Mouse (Mus musculus) spleen, adult 2 months (tissue): ENCODE measurements around the gene Bcl2l11.

ENCODE experiments used
- CTCF ChIP-seq: fragments of 200-500 bp; IDR thresholded peaks from 2 replicates; pipeline ENCODE4 v1.5.1; 2011; ENCODE audit warnings: mild to moderate bottlenecking, inconsistent platforms; ENCODE audit not compliant: insufficient read depth, insufficient read length, insufficient replicate concordance; ENCODE audit errors: extremely low read depth
- POLR2A ChIP-seq: fragments of 200-500 bp; IDR thresholded peaks from 2 replicates; pipeline ENCODE4 v1.6.1; 2011; ENCODE audit warnings: low read depth, low read length, inconsistent platforms

DNA sequence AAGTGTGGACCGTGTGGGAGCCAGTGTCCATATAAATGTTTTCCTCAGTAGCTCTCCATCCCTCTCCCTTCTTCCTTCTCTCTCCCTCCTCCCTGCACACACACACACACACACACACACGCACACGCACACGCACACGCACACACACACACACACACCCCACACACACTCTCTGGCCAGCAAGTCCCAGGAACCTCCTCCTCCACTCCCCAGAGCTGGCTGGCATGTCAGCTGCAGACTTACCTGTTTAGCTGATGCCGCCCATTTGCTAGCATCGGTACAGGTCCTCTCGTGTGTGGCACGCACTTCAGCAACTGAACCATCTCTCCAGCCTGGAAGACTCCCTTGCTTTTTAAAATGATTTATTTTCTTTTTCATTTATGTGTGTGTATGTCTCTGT is 6.9 kb upstream of the Bcl2l11 start:
- no peak for TF ChIP-seq CTCF
- TF ChIP-seq POLR2A, result no peak
